Mouse (Mus musculus): ENCODE measurements at regions not wholly inside any gene's neighbourhood (a gene's known extent, or its start where the extent isn't known, plus 50 kb on each side); places are given as distances from the start of the nearest gene placed in this dataset.

- Histone ChIP-seq H3K36me3 (no peaks in the 10 kb centered on the region), H3K4me3 (no peak overlapping the region), H3K4me1 (peaks cover 35% of the 10 kb centered on the region), H3K9ac (peak overlapping the region; percentile 36; the same call in 1 of the 2 replicates), H3K9me3 (peaks cover 8% of the 10 kb centered on the region), H3K27ac (peak overlapping the region; percentile 64; the same call in 1 of the 2 replicates), H3K27me3 (no peaks in the 10 kb centered on the region), H3K4me2 (peak overlapping the region; percentile 47)
- ATAC-seq (ENCODE audit: insufficient number of reproducible peaks, insufficient read depth, low FRiP score, low TSS enrichment, low read depth) = no peak
- 17% methylated on average over 3 of the region's 3 CpGs for WGBS
Observed at GRCm38 (mm10) chr4:95105424-95105823, 53.4 kb upstream of the Jun start.

DNA sequence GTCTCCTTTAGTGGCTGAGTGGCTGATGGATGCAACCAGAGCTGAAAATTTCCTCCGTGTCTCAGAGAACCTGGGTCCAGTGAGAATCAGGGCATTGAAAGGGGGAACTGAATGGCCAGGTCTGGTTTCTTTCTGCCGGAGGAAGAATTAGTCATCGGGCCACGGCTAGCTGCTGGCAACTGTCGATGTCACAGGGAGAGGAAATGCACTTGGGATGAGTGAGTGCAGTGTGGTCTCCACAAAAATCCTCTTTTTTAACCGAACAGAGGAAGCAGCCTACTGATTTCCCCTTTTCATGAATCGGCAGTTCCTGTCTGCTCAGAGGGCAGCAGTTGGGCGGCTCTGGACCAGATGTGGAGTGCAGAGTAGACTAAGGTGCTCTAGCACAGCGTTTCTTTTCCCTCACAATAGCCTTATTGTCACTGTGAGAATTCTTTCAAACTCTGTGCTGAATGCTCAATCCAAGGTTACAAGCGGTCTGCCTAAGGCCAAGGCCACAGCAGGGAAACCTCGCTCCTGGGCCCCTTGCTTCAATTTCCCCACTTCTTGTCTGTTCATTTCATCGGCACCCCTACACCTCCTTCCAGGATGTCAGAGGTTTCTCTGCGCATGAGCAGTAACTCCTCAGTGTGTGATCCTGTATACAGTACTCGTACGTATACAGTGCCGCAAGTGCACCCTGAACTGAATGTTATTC lies 54.1 kb upstream of the Jun start:
- Histone ChIP-seq H3K36me3 (no peaks in the 10 kb centered on the region), H3K9me3 (peaks cover 8% of the 10 kb centered on the region), H3K27me3 (no peaks in the 10 kb centered on the region), H3K27ac (peak overlapping the region; percentile 64), H3K4me1 (peaks cover 35% of the 10 kb centered on the region), H3K9ac (peak overlapping the region; percentile 36), H3K4me3 (peak overlapping the region; percentile 16), H3K4me2 (peak overlapping the region; percentile 47)
- no peak for ATAC-seq (ENCODE audit: insufficient number of reproducible peaks, insufficient read depth, low FRiP score, low TSS enrichment, low read depth)
- WGBS = 24% methylated on average over 16 of the region's 16 CpGs

GRCm38 (mm10) chr4:95106881-95107665 lies 55.1 kb upstream of the Jun start:
- peak overlapping the region; percentile 47; the same call in 1 of the 2 replicates for H3K4me2 ChIP-seq
- H3K36me3 ChIP-seq = no peaks in the 10 kb centered on the region
- H3K9ac ChIP-seq = no peak overlapping the region
- peaks cover 1% of the 10 kb centered on the region for H3K9me3 ChIP-seq
- H3K27ac ChIP-seq = peak overlapping the region; percentile 34
- ATAC-seq (ENCODE audit: insufficient number of reproducible peaks, insufficient read depth, low FRiP score, low TSS enrichment, low read depth) = no peak
- WGBS = 46% methylated on average over 10 of the region's 10 CpGs
- peaks cover 35% of the 10 kb centered on the region for H3K4me1 ChIP-seq
- no peak overlapping the region for H3K4me3 ChIP-seq
- no peaks in the 10 kb centered on the region for H3K27me3 ChIP-seq

DNA sequence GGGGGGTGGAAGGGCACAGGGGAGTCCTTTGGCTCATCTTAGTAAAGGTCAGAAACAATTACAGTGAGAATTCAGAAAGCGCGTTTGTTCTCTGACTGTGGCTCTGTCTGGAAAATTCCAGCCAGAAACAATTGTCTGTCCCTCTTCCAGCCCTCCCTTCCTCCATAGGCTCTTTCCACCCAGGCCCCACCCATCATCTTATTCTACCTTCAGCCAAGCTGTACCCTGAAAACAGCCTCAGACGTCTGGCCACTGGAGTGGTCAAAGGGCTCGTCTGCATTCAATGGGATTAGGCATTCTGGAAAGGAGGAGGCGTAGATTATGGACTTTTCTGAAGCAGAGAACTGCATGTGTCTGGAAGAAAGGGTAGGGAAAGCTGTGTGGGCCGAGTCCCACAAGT lies 56.8 kb upstream of the Jun start:
- 54% methylated on average over 6 of the region's 6 CpGs for WGBS
- ATAC-seq (ENCODE audit: insufficient number of reproducible peaks, insufficient read depth, low FRiP score, low TSS enrichment, low read depth) = no peak
- H3K9ac ChIP-seq = no peak overlapping the region

GRCm38 (mm10) chr4:95110828-95111227 lies 58.8 kb upstream of the Jun start:
- Histone ChIP-seq H3K36me3 (no peaks in the 10 kb centered on the region), H3K27me3 (no peaks in the 10 kb centered on the region), H3K4me1 (peaks cover 29% of the 10 kb centered on the region), H3K4me3 (no peak overlapping the region), H3K27ac (no peak overlapping the region), H3K4me2 (no peak overlapping the region), H3K9me3 (no peaks in the 10 kb centered on the region), H3K9ac (no peak overlapping the region)
- ATAC-seq (ENCODE audit: insufficient number of reproducible peaks, insufficient read depth, low FRiP score, low TSS enrichment, low read depth) = no peak
- 91% methylated on average over 8 of the region's 8 CpGs for WGBS

More for the DNA sequence above, 56.8 kb upstream of the Jun start:
- no peak overlapping the region for H3K4me3 ChIP-seq
- H3K36me3 ChIP-seq = no peaks in the 10 kb centered on the region
- H3K27ac ChIP-seq = 0 out of 2 replicates have a peak overlapping the region, but pooled peaks have one; percentile 7
- no peaks in the 10 kb centered on the region for H3K27me3 ChIP-seq
- peaks cover 35% of the 10 kb centered on the region for H3K4me1 ChIP-seq
- no peak overlapping the region for H3K4me2 ChIP-seq
- H3K9me3 ChIP-seq = no peaks in the 10 kb centered on the region

DNA sequence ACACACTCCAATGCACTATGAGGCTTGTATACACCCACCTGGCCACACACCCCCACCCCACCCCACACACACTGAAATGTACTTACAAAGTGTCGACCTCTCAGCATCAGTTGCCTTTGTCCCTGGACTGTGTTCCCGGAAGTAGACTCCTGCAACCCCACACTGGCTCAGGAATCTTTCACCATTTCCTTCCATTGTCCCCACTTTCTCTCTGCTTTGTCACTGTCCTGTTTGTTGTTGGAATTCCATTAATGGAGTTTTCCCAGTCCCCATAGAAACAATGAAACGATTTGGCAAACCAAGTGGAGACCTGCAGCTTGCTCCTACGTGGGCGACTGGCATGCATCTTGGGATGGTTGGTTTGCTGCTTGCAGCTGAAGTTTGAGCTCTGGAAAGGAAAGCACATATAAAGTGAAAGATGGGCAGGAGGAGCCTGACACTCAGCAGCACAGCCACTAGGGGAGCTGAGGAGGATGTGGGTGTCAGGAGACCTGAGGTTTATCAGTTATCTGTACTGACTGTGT lies 65.2 kb upstream of the Jun start:
- Histone ChIP-seq H3K36me3 (no peaks in the 10 kb centered on the region), H3K4me1 (0 out of 2 replicates have a peak, but pooled peaks cover 2% of the 10 kb centered on the region), H3K27me3 (no peaks in the 10 kb centered on the region), H3K4me2 (no peak overlapping the region), H3K9ac (no peak overlapping the region), H3K4me3 (no peak overlapping the region), H3K9me3 (no peaks in the 10 kb centered on the region), H3K27ac (no peak overlapping the region)
- WGBS = 63% methylated on average over 5 of the region's 5 CpGs
- ATAC-seq (ENCODE audit: insufficient number of reproducible peaks, insufficient read depth, low FRiP score, low TSS enrichment, low read depth) = no peak

GRCm38 (mm10) chr4:95120876-95121275 lies 68.9 kb upstream of the Jun start:
- WGBS = 86% methylated on average over 1 of the region's 1 CpGs
- H3K36me3 ChIP-seq = no peaks in the 10 kb centered on the region
- H3K4me3 ChIP-seq = no peak overlapping the region
- H3K4me2 ChIP-seq = no peak overlapping the region
- H3K27ac ChIP-seq = no peak overlapping the region
- no peak overlapping the region for H3K9ac ChIP-seq
- H3K4me1 ChIP-seq = 0 out of 2 replicates have a peak, but pooled peaks cover 2% of the 10 kb centered on the region
- ATAC-seq (ENCODE audit: insufficient number of reproducible peaks, insufficient read depth, low FRiP score, low TSS enrichment, low read depth) = no peak
- no peaks in the 10 kb centered on the region for H3K9me3 ChIP-seq
- no peaks in the 10 kb centered on the region for H3K27me3 ChIP-seq

GRCm38 (mm10) chr4:95125346-95125745 lies 73.3 kb upstream of the Jun start:
- no peaks in the 10 kb centered on the region for H3K36me3 ChIP-seq
- ATAC-seq (ENCODE audit: insufficient number of reproducible peaks, insufficient read depth, low FRiP score, low TSS enrichment, low read depth) = no peak
- WGBS = 92% methylated on average over 1 of the region's 1 CpGs

GRCm38 (mm10) chr4:95127970-95128369 lies 75.9 kb upstream of the Jun start:
- no peak overlapping the region for H3K4me3 ChIP-seq
- no peak overlapping the region for H3K9ac ChIP-seq
- no peaks in the 10 kb centered on the region for H3K27me3 ChIP-seq
- no peaks in the 10 kb centered on the region for H3K4me1 ChIP-seq
- H3K36me3 ChIP-seq = no peaks in the 10 kb centered on the region
- no peak for ATAC-seq (ENCODE audit: insufficient number of reproducible peaks, insufficient read depth, low FRiP score, low TSS enrichment, low read depth)
- H3K4me2 ChIP-seq = no peak overlapping the region
- H3K27ac ChIP-seq = no peak overlapping the region
- no peaks in the 10 kb centered on the region for H3K9me3 ChIP-seq
- WGBS = 87% methylated on average over 2 of the region's 2 CpGs

More at GRCm38 (mm10) chr4:95125346-95125745, 73.3 kb upstream of the Jun start:
- H3K4me3 ChIP-seq = no peak overlapping the region
- no peaks in the 10 kb centered on the region for H3K27me3 ChIP-seq
- no peak overlapping the region for H3K4me2 ChIP-seq
- H3K27ac ChIP-seq = no peak overlapping the region
- no peak overlapping the region for H3K9ac ChIP-seq
- no peaks in the 10 kb centered on the region for H3K4me1 ChIP-seq
- no peaks in the 10 kb centered on the region for H3K9me3 ChIP-seq

DNA sequence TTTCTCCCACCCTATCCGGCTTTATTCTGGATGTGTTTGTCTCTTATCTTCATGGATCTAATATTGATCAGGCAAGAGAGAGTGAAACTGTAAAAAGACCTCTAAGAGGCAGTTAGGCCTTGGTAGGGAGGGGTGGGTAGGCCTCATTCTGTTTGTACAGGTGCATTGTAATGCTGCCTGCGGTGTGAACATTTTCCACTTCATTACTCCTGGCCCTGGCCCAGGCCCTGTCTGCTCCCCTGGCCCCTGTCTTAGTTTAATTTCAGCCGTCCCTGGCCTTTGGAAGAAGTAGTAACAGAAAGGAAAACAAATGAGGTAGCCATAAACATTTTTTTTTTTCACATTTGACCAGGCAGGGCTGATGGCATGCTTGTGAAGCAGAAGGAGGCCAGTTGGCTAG lies 81.8 kb upstream of the Jun start:
- H3K4me3 ChIP-seq = no peak overlapping the region
- H3K27me3 ChIP-seq = no peaks in the 10 kb centered on the region
- WGBS = 43% methylated on average over 3 of the region's 3 CpGs
- H3K36me3 ChIP-seq = no peaks in the 10 kb centered on the region
- H3K4me1 ChIP-seq = peaks cover 17% of the 10 kb centered on the region
- no peak overlapping the region for H3K4me2 ChIP-seq
- ATAC-seq (ENCODE audit: insufficient number of reproducible peaks, insufficient read depth, low FRiP score, low TSS enrichment, low read depth) = no peak
- no peak overlapping the region for H3K9ac ChIP-seq
- no peaks in the 10 kb centered on the region for H3K9me3 ChIP-seq
- no peak overlapping the region for H3K27ac ChIP-seq

GRCm38 (mm10) chr4:95134611-95135010 lies 82.6 kb upstream of the Jun start:
- H3K36me3 ChIP-seq = no peaks in the 10 kb centered on the region
- H3K27me3 ChIP-seq = no peaks in the 10 kb centered on the region
- no peak overlapping the region for H3K4me3 ChIP-seq
- no peak for ATAC-seq (ENCODE audit: insufficient number of reproducible peaks, insufficient read depth, low FRiP score, low TSS enrichment, low read depth)
- no peaks in the 10 kb centered on the region for H3K9me3 ChIP-seq
- 11% methylated on average over 5 of the region's 5 CpGs for WGBS
- H3K4me1 ChIP-seq = peaks cover 17% of the 10 kb centered on the region
- no peak overlapping the region for H3K27ac ChIP-seq
- H3K9ac ChIP-seq = no peak overlapping the region
- H3K4me2 ChIP-seq = no peak overlapping the region
